Mouse (Mus musculus): Measurements from ENCODE around the gene Emc10.

DNA sequence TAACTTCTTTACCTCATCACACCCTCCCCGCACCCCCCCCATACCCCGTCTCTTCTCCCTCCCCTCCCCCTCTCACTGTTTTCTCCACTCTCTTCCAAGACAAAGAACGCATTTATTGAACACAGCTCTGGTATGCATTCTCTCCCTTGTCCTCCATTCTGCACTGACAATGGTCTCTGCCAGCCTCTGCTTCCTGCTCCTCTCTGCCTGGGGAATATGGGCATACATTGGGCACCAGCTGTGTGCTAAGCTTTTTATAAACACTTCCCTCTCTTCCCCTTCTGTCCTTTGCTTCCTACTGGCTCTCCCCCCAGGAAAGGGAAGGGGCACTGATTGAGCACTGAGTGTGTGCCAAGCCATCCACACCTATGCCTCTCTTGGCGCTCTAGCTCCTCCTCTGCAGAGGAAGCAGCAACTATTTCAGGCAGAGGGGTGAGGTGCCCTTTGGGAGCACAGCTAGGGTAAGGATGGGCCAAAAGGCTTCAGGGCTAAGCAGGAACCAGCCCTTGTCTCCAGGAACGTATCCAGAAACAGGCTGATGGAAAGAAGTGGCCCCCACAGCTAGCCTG is 21.2 kb downstream of the Emc10 start:
- TF ChIP-seq CTCF (IDR thresholded peaks at IDR 0.05; ENCODE audit: control insufficient read depth, insufficient read depth, insufficient replicate concordance, low read depth, low read length) (no peak), POLR2A (IDR thresholded peaks at IDR 0.05; ENCODE audit: control insufficient read depth, low read depth, low read length) (no peak)
